Mouse (Mus musculus) bone marrow, adult 2 months (tissue): ENCODE measurements around the gene Npc2. TPM values are rescaled to one million over a fixed set of nuclear protein-coding genes. Genes with fewer than 3 reads are reported as not detected.

Source experiments
- H3K27ac ChIP-seq: fragments of 200-500 bp; 2 replicates; pipeline ENCODE4 v1.5.1; 2012; ENCODE audit warnings: low read depth, mild to moderate bottlenecking, control low read depth, inconsistent platforms, low read length; ENCODE audit not compliant: control insufficient read depth, poor library complexity, insufficient read depth
- H3K4me1 ChIP-seq: fragments of 200-500 bp; 2 replicates; pipeline ENCODE4 v1.6.1; 2011; ENCODE audit warnings: low read length; ENCODE audit not compliant: control insufficient read depth, insufficient read depth
- H3K4me3 ChIP-seq: fragments of 200-500 bp; replicated peaks from 2 replicates; pipeline ENCODE3; 2011; ENCODE audit warnings: mild to moderate bottlenecking, low read depth, low read length, control low read depth; ENCODE audit not compliant: control insufficient read depth
- CTCF ChIP-seq: fragments of 200-500 bp; IDR thresholded peaks from 2 replicates; pipeline ENCODE4 v1.5.1; 2011; ENCODE audit warnings: low read length, control low read depth; ENCODE audit not compliant: control insufficient read depth, insufficient read depth
- POLR2A ChIP-seq: fragments of 200-500 bp; IDR thresholded peaks from 2 replicates; pipeline ENCODE4 v1.6.1; 2011; ENCODE audit warnings: low read depth, mild to moderate bottlenecking, control low read depth, low read length, borderline replicate concordance; ENCODE audit not compliant: control insufficient read depth
- WGBS: fragments of 180-500 bp; shearing (Covaris S2); methylation state at CpG from one replicate; pipeline ENCODE4 v1.1.7; 2018; 5-methylcytosine and 5-hydroxymethylcytosine counted together
- polyA plus RNA-seq: library from polyadenylated mRNA; stranded (reverse); fragments of >200 nt; gene quantifications from 2 replicates; pipeline ENCODE4 v1.2.4, GENCODE M21; 2011; ENCODE audit warnings: low replicate concordance; ENCODE audit not compliant: missing spikeins, insufficient read depth, insufficient read length

Gene Npc2
- polyA plus RNA-seq, result 33.6 and 72.2 TPM in 2 replicates

GRCm38 (mm10) chr12:84772726-84773441 is at the start of gene Npc2, which contains the start of gene Isca2:
Npc2 (minus strand) TSS chr12:84773152.
Isca2 (plus strand) TSS chr12:84773251.
- peak; percentile 93 for TF ChIP-seq POLR2A
- no peak for TF ChIP-seq CTCF
- under 1% methylated on average over 50 of the region's 50 CpGs for WGBS
- H3K27ac ChIP-seq, result peak within 1 kb of the TSS; percentile 92
- peaks cover 3% of the 10 kb centered on the region for H3K4me1 ChIP-seq
- peak within 1 kb of the TSS; percentile 86 for H3K4me3 ChIP-seq

- WGBS, result 76% methylated on average over 13 of the region's 13 CpGs
- no peak for TF ChIP-seq CTCF
- TF ChIP-seq POLR2A, result no peak
- no peaks in the 10 kb centered on the region for H3K4me1 ChIP-seq
- peak overlapping the region; percentile 16; the same call in 1 of the 2 replicates for H3K27ac ChIP-seq
- H3K4me3 ChIP-seq, result no peak overlapping the region
These were observed 46.5 kb upstream of the Npc2 start for GRCm38 (mm10) chr12:84819236-84820168.

- TF ChIP-seq CTCF (peak; percentile 39; the same call in 1 of the 2 replicates), POLR2A (no peak)
- Histone ChIP-seq H3K4me1 (no peaks in the 10 kb centered on the region), H3K27ac (no peak overlapping the region), H3K4me3 (no peak overlapping the region)
- 56% methylated on average over 4 of the region's 4 CpGs for WGBS
These were observed 45.5 kb upstream of the Npc2 start for GRCm38 (mm10) chr12:84818496-84818895.

- no peak for TF ChIP-seq POLR2A
- TF ChIP-seq CTCF, result no peak
- no peak overlapping the region for H3K4me3 ChIP-seq
- H3K4me1 ChIP-seq, result no peaks in the 10 kb centered on the region
- WGBS, result 81% methylated on average over 3 of the region's 3 CpGs
- H3K27ac ChIP-seq, result no peak overlapping the region
These were observed 41.8 kb upstream of the Npc2 start for GRCm38 (mm10) chr12:84814663-84815325.

- Histone ChIP-seq H3K4me1 (no peaks in the 10 kb centered on the region), H3K27ac (no peak overlapping the region), H3K4me3 (no peak overlapping the region)
- TF ChIP-seq POLR2A (no peak), CTCF (no peak)
- WGBS, result 45% methylated on average over 7 of the region's 7 CpGs
These were observed 40.8 kb upstream of the Npc2 start for GRCm38 (mm10) chr12:84813773-84814172.

GRCm38 (mm10) chr12:84812004-84812403 is 39.1 kb upstream of the Npc2 start:
- 56% methylated on average over 3 of the region's 3 CpGs for WGBS
- Histone ChIP-seq H3K4me3 (no peak overlapping the region), H3K27ac (no peak overlapping the region), H3K4me1 (no peaks in the 10 kb centered on the region)
- TF ChIP-seq POLR2A (no peak), CTCF (no peak)

GRCm38 (mm10) chr12:84811510-84811909 is 38.6 kb upstream of the Npc2 start:
- 63% methylated on average over 4 of the region's 4 CpGs for WGBS
- Histone ChIP-seq H3K27ac (no peak overlapping the region), H3K4me1 (no peaks in the 10 kb centered on the region), H3K4me3 (no peak overlapping the region)
- TF ChIP-seq POLR2A, result no peak
- TF ChIP-seq CTCF, result no peak
